Mouse (Mus musculus): ENCODE data around the gene Ugt1a10. TPM values are rescaled to one million over a fixed set of nuclear protein-coding genes. Genes with fewer than 3 reads are reported as not detected.
"Not testable (repeated sequence)": the region's sequence is repeated elsewhere in the genome, so short reads cannot be mapped to it uniquely, and the experiment has no call there.

Ugt1a10 gene
- total RNA-seq, 2 experiments from 2014 or later: not detected

DNA sequence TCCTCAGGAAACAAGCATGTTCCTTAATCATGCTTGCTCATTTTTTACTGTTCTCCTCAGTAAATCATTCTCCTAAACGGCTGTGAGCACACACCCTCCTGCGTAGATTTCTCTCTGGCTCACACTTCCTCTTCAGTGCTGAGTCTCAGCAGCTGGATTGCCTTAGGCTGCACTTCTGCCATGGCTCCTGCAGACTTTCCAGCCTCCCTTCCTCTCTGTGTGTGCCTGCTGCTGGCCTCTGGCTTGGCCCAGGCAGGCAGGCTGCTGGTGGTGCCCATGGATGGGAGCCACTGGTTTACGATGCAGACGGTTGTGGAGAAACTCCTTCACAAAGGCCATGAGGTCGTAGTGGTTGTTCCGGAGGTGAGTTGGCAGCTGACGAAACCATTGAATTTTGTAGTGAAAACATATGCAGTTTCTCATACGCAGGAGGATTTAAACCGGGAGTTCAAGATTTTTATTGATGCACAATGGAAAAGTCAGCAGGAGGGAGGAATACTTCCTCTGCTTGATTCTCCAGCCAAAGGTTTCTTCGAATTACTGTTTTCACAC is 39.8 kb downstream of the Ugt1a10 start, which contains the start of gene Ugt1a7c:
Gene Ugt1a7c, plus strand, starts transcription at position 122 of the 552 bp plus-strand sequence.
- no peak for DNase-seq

DNA sequence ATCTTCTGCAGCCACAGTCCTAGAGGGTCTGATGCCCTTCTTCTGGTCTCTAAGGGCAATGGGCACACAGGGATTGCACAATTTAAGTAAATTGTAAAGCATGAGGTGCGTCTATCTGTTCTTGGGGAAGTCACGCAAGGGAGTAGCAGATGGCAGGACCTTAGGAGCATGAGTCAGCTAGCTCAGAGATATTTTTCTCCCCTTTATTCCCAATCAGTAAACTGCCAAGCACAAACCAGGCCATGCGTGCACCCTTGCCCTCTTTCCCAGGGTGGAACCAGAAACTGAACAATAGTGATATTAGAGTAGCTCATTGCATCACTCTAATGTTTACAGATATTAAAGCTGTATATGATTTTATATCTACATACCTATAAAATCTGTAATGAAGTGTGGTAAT is 43.4 kb downstream of the Ugt1a10 start:
- not testable (repeated sequence) for DNase-seq

DNA sequence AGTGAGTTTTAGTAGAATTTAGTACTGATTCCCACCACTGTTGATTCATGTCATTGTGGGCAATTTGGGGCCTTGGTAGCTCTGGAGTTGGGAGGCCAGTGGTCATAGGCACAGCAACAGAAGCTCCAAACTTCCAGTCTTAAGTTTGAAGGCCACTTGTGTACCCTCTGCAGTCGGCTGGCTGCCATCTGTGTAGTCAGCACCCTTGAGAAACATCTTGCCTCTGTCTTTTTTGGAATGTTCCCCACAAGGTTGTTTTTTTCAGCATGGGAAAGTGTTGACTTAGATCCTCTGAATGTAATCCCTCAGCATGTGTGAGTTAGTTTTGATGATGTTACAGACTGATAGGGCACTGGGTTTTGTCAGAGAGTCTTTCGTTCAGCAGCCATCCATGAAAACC is 44.5 kb downstream of the Ugt1a10 start:
- not testable (repeated sequence) for DNase-seq

- not testable (repeated sequence) for DNase-seq
Measured at GRCm38 (mm10) chr1:88103019-88103418, 47.8 kb downstream of the Ugt1a10 start, which contains the start of gene Ugt1a6b. TSS of gene Ugt1a6b (plus strand) at chr1:88103252.

GRCm38 (mm10) chr1:88103697-88104468 is 48.7 kb downstream of the Ugt1a10 start:
- not testable (repeated sequence) for DNase-seq

- DNase-seq: no peak
Measured at GRCm38 (mm10) chr1:88104667-88105430, 49.7 kb downstream of the Ugt1a10 start.

DNA sequence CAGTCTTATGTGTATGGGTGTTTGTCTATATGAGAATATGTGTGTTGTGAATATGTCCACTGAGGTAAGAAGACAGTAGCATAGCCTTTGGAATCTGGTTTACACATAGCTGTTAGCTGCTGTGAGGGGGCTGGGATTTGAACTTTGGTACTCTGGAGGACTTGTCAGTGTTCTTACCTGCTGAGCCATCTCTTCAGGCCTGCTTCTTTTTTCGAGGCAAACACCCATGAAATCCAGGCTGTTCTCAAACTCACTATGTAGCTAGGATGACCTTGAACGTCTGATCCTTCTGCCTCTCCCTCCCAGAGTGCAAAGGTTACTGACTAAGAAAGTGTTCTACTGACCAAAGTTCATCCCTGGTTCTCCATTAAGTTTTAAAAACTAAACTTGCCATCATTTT is 50.5 kb downstream of the Ugt1a10 start:
- DNase-seq: no peak

DNA sequence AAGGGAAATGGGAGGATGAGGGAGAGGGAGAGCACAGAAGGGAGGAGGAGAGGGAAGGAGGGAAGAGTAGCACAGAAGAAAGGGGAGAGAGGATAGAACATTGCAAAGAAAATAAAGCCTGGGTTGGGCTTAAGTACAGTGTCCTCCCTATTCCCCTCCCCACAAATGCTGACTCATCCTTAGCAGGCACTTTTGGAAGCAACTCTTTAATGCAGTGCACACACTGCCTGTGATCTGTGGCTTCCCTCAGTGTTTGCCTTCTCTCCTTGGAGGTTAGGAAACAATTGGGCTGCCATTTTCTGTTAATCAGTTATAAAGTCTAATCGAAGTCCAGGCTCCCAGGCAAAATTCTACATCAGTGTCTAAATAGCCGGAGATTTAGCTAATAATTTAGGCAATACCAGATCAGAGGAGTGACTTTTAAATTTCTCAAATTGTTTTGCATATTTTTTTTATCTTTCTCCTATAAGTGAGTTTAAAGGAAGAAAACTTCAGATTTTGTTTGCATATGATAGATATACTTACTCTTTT is 53.9 kb downstream of the Ugt1a10 start:
- DNase-seq: not testable (repeated sequence)

DNA sequence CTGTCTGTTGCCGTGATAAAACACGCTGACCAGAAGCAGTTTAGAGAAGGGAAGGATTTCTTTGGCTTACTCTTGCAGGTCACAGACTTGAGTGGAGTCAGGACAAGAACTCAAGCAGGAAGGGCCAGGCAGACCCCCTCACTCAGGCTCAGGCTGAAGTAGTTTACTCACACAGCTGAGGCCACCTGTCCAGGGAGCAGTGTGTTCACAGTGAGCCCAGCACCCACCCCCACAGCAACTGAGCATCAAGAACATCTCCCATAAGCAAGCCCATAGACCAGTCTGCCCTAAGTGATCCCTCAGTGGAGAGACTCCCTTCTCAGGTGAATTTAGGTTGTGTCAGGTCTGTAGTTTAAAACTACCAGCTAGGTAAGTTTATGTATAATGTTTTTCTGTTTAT is 54.4 kb downstream of the Ugt1a10 start:
- not testable (repeated sequence) for DNase-seq

DNA sequence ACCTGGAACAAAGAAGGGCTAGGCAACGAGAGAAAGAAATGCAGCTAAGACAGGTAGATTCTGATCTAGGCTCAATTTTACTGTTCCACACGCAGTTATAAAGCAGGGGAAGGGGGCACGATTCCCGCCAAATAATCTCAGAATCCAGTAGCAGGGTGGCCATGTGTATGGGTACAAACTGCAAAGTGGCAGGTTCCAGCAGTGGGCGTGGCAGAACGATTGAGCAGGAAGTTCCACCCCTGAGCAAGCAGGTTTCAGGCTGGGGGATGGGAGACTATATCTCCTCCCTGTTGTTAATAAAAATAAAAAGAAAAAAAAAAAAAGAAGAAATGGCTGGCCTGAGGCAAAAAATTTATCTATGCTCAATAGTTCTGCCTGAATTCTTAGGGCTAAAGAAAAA is 57.6 kb downstream of the Ugt1a10 start:
- not testable (repeated sequence) for DNase-seq

GRCm38 (mm10) chr1:88120550-88120949 is 65.4 kb downstream of the Ugt1a10 start:
- not testable (repeated sequence) for DNase-seq

- DNase-seq: not testable (repeated sequence)
Measured at GRCm38 (mm10) chr1:88121521-88121920, 66.3 kb downstream of the Ugt1a10 start.

- DNase-seq: not testable (repeated sequence)
Measured at GRCm38 (mm10) chr1:88125827-88126360, 70.7 kb downstream of the Ugt1a10 start.

DNA sequence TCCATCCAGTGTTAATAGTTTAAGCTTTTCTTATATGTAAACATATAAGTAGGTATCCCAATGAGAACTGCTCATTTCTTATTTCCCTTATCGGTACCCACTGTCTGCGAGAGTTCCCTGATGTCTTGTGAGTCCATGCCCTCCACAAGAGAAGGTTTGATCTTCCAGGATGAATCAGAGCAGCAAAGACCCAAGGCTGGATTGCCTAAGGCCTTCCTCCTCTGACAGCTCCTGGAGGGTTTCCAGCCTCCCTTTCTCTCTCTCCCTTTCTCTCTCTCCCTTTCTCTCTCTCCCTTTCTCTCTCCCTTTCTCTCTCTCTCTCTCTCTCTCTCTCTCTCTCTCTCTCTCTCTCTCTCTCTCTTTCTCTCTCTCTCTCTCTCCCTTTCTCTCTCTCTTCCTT is 73.9 kb downstream of the Ugt1a10 start:
- DNase-seq: not testable (repeated sequence)

- DNase-seq: not testable (repeated sequence)
Measured at GRCm38 (mm10) chr1:88130223-88130622, 75.0 kb downstream of the Ugt1a10 start.

- DNase-seq: no peak
Measured at GRCm38 (mm10) chr1:88133908-88134456, 78.8 kb downstream of the Ugt1a10 start.

GRCm38 (mm10) chr1:88134457-88135011 is 79.3 kb downstream of the Ugt1a10 start, which contains the start of gene Ugt1a6a:
TSS of gene Ugt1a6a (plus strand) at chr1:88134809.
- not testable (repeated sequence) for DNase-seq

DNA sequence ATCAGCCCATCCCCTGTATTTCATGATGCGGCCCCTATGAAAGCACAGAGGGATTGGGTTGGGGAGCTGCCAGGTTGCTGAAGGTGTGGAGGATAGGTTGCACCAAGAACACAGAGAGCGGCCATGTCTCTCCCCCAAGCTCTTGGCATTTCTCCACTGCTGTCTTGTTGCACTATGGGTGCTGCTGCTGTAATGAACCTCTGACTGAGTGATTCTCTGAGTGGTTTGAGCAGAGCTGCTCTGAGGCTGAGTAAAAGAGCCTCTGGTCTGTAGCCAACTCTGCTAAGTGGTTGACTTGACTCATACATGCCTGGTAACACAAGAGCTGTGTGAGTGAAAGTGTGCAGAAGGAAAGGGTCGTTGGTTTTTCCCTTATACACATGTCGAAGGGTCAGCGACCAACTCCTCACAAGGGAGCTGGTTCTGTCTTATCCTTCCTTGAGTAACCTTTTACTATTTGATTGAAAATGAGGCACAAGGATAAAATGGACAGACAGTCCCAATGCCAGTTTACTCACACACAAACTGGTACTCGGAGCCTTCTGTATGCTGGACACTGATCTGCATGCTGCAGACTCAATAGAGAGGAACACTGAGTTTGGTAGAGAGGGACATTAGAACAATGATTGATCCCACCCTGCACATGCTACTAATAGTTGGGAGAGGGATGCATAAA is 80.2 kb downstream of the Ugt1a10 start:
- DNase-seq: not testable (repeated sequence)

- DNase-seq: no peak
Measured at GRCm38 (mm10) chr1:88136646-88137045, 81.5 kb downstream of the Ugt1a10 start.

DNA sequence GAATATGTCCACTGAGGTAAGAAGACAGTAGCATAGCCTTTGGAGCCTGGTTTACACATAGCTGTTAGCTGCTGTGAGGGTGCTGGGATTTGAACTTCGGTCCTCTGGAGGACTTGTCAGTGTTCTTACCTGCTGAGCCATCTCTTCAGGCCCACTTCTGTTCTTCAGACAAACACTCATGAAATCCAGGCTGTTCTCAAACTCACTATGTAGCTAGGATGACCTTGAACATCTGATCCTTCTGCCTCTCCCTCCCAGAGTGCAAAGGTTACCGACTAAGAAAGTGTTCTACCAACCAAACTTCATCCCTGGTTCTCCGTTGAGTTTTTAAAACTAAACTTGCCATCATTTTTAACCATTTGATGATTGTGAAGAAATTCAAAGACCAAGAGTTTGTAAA is 82.1 kb downstream of the Ugt1a10 start:
- no peak for DNase-seq

DNA sequence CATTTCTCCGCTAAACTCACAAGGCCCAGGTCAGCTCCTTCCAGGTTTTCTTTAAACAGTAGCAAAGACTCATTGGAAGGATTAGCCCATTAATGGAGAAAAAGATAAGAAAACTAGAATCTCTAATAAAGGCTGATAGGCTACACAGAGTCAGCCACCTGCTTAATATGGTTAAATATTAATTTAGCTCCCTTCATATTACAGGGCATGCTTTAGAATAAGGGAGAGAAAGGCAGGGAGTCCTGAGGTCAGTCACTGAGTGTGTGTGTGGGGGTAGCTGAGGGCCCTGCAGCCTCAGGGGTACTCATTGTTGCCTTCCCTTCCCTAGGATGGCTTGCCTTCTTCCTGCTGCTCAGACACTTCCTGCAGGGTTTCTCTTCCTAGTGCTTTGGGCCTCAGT is 83.0 kb downstream of the Ugt1a10 start:
- no peak for DNase-seq
